Mouse (Mus musculus) C3H10T1/2 (cell line): ENCODE measurements around the gene Defb25. TPM values are rescaled to one million over a fixed set of nuclear protein-coding genes. Genes with fewer than 3 reads are reported as not detected.

Experiments used
- polyA plus RNA-seq, 2 experiments: library from polyadenylated mRNA; unstranded; fragments of >200 nt; fragmentation: generic; extraction: Trizol; gene quantifications; one replicate each; pipeline ENCODE4 v1.2.1; 2012; ENCODE audit warnings: missing spikeins in 2 of 2

Defb25 gene
- polyA plus RNA-seq: under 1 TPM in 1 of 2 experiments, not detected in 1; 0.22 TPM

GRCm38 (mm10) chr2:152622953-152623352 lies at the start of gene Defb25:
Gene Defb25 (minus strand): TSS chr2:152623053.

GRCm38 (mm10) chr2:152669256-152669638 lies 46.4 kb upstream of the Defb25 start, which contains the start of gene H13:
Gene H13 (plus strand): TSS chr2:152669461.

GRCm38 (mm10) chr2:152626774-152627591 lies 4.1 kb upstream of the Defb25 start, which contains the start of gene Rem1:
Gene Rem1 (plus strand): TSS chr2:152626951.

GRCm38 (mm10) chr2:152604057-152604456 lies 18.8 kb downstream of the Defb25 start, which contains the start of gene Defb36:
Gene Defb36 (plus strand): TSS chr2:152604327.

GRCm38 (mm10) chr2:152599299-152599698 lies 23.6 kb downstream of the Defb25 start, which contains the start of gene Defb45:
Gene Defb45 (minus strand): TSS chr2:152599399.

GRCm38 (mm10) chr2:152580107-152580506 lies 42.7 kb downstream of the Defb25 start, which contains the start of gene Defb19:
Gene Defb19 (minus strand): TSS chr2:152580312.

Other genes starting within 250 kb of the Defb25 start
- gene Nrsn2, start 246.4 kb downstream of the Defb25 start, polyA plus RNA-seq: not detected
- 1 to 10 TPM; 6.7 to 9.7 TPM for gene Sox12, start 225.0 kb downstream of the Defb25 start, polyA plus RNA-seq
- under 1 TPM; 0.26 to 0.84 TPM for gene Zcchc3, start 208.0 kb downstream of the Defb25 start, polyA plus RNA-seq
- not detected for gene 6820408C15Rik, start 207.5 kb downstream of the Defb25 start, polyA plus RNA-seq
- not detected for gene Defb23, start 158.4 kb downstream of the Defb25 start, polyA plus RNA-seq
- gene Defb20, start 146.0 kb downstream of the Defb25 start, polyA plus RNA-seq: not detected
- not detected for gene Defb22, start 132.9 kb downstream of the Defb25 start, polyA plus RNA-seq
- gene Defb26, start 111.4 kb downstream of the Defb25 start, polyA plus RNA-seq: not detected
- not detected for gene Defb28, start 104.8 kb downstream of the Defb25 start, polyA plus RNA-seq
- gene Defb29, start 83.0 kb downstream of the Defb25 start, polyA plus RNA-seq: not detected
- gene Gm17416, start 53.7 kb downstream of the Defb25 start, polyA plus RNA-seq: not detected
- gene Defb21, start 50.3 kb downstream of the Defb25 start, polyA plus RNA-seq: not detected
- not detected for gene Defb19, start 42.7 kb downstream of the Defb25 start, polyA plus RNA-seq
- gene Defb45, start 23.7 kb downstream of the Defb25 start, polyA plus RNA-seq: not detected
- gene Defb36, start 18.7 kb downstream of the Defb25 start, polyA plus RNA-seq: not detected
- under 1 TPM in 1 of 2 experiments, not detected in 1; 0.05 TPM for gene Rem1, start 3.9 kb upstream of the Defb25 start, polyA plus RNA-seq
- 100 to 1,000 TPM; 127 to 134 TPM for gene H13, start 46.4 kb upstream of the Defb25 start, polyA plus RNA-seq
- 10 to 100 TPM in 1 of 2 experiments, 1 to 10 TPM in 1; 6.8 to 12.6 TPM for gene Mcts2, start 64.0 kb upstream of the Defb25 start, polyA plus RNA-seq
- 100 to 1,000 TPM in 1 of 2 experiments, 10 to 100 TPM in 1; 99.1 to 172 TPM for gene Id1, start 113.2 kb upstream of the Defb25 start, polyA plus RNA-seq
- gene Cox4i2, start 131.1 kb upstream of the Defb25 start, polyA plus RNA-seq: 1 to 10 TPM in 1 of 2 experiments, under 1 TPM in 1; 0.66 to 1.0 TPM
- gene Bcl2l1, start 208.7 kb upstream of the Defb25 start, polyA plus RNA-seq: 10 to 100 TPM; 35.1 to 54.7 TPM
- gene Tpx2, start 224.9 kb upstream of the Defb25 start, polyA plus RNA-seq: 10 to 100 TPM in 1 of 2 experiments, 1 to 10 TPM in 1; 7.6 to 48.4 TPM